ENCODE assay signal across 8 mouse cellular contexts in the genomic region with DNA sequence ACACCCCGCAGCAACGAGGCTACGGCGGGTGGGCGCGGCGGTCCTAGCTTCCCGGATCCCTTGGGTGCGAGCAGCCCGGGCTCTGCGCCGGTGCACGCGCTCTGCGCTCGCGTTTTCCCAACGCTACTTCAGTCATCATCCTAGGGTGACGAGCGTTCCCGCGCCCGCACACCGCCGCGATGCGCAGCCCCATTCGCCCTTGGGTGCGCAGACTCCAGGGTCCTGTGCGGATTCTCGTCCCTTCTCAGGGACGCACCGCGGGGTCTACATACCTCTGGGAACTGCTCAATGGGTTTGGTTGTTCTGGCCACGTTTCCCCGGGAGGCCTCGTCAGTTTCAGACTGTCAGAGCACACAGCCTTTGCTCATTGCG. TPM values are rescaled to one million over a fixed set of nuclear protein-coding genes. Genes with fewer than 3 reads are reported as not detected.
DNase-seq lines count a peak whose midpoint lies in the region; ATAC-seq and TF ChIP-seq lines count a peak whose summit lies in the region.

No protein-coding gene starts in this region.

- peak overlapping the region; percentile 71 for H3K4me3 ChIP-seq in lung, adult 2 months (replicated peaks; ENCODE audit: extremely low read depth, low read depth, low read length)
- peak overlapping the region; percentile 56 for H3K4me3 ChIP-seq in embryonic facial prominence, embryonic 14.5 days (ENCODE audit: low read depth, low read length)
- H3K4me3 ChIP-seq in intestine, embryonic 15.5 days (replicated peaks): peak overlapping the region; percentile 57
- H3K4me3 ChIP-seq in midbrain, embryonic 14.5 days (replicated peaks; ENCODE audit: low read depth, low read length): peak overlapping the region; percentile 51

- no peak for TF ChIP-seq POLR2A in lung, adult 2 months (IDR thresholded peaks at IDR 0.05; ENCODE audit: borderline replicate concordance, extremely low read depth, low read depth, low read length)

- peak; percentile 64 for DNase-seq in adrenal gland, adult 2 months
- DNase-seq in adrenal gland, postnatal 14 days: no peak
- peak; percentile 39 for DNase-seq in lung, adult 2 months
- no peak for DNase-seq in lung, postnatal 10 days
- DNase-seq in embryonic facial prominence, embryonic 14.5 days (ENCODE audit: low spot score): no peak
- peak; percentile 71 for DNase-seq in midbrain, embryonic 14.5 days
- DNase-seq in retina, embryonic 14.5 days (ENCODE audit: low spot score): no peak

- H3K4me1 ChIP-seq in lung, adult 2 months (ENCODE audit: control insufficient read depth, insufficient read depth, low read length): peaks cover 9% of the 10 kb centered on the region; the same call in 1 of the 2 replicates
- peaks cover 7% of the 10 kb centered on the region for H3K4me1 ChIP-seq in embryonic facial prominence, embryonic 14.5 days (ENCODE audit: control insufficient read depth, insufficient read depth, low read length)
- H3K4me1 ChIP-seq in intestine, embryonic 15.5 days (replicated peaks): peaks cover 2% of the 10 kb centered on the region; the same call in 1 of the 2 replicates
- peaks cover 12% of the 10 kb centered on the region; the same call in 1 of the 2 replicates for H3K4me1 ChIP-seq in midbrain, embryonic 14.5 days (ENCODE audit: control insufficient read depth, insufficient read depth, low read length)

- no peak overlapping the region for H3K27ac ChIP-seq in embryonic facial prominence, embryonic 14.5 days (replicated peaks; ENCODE audit: low read depth, low read length)
- no peak overlapping the region for H3K27ac ChIP-seq in intestine, embryonic 15.5 days
- H3K27ac ChIP-seq in midbrain, embryonic 14.5 days (replicated peaks; ENCODE audit: low read depth, low read length): no peak overlapping the region; the same call in 1 of the 2 replicates

- peak overlapping the region; percentile 98 for H3K4me2 ChIP-seq in embryonic facial prominence, embryonic 14.5 days (ENCODE audit: low read depth, low read length)
- peak overlapping the region; percentile 97 for H3K4me2 ChIP-seq in intestine, embryonic 15.5 days (replicated peaks)
- H3K4me2 ChIP-seq in midbrain, embryonic 14.5 days (ENCODE audit: low read length): peak overlapping the region; percentile 89

- peak overlapping the region; percentile 67 for H3K9ac ChIP-seq in embryonic facial prominence, embryonic 14.5 days (ENCODE audit: low read depth, low read length)
- H3K9ac ChIP-seq in intestine, embryonic 15.5 days: peak overlapping the region; percentile 41
- peak overlapping the region; percentile 62 for H3K9ac ChIP-seq in midbrain, embryonic 14.5 days (replicated peaks; ENCODE audit: low read length)

- under 1% methylated on average over 37 of the region's 38 CpGs for WGBS in lung, adult 2 months
- WGBS in embryonic facial prominence, embryonic 14.5 days: under 1% methylated on average over 17 of the region's 38 CpGs
- under 1% methylated on average over 38 of the region's 38 CpGs for WGBS in intestine, embryonic 15.5 days
- under 1% methylated on average over 38 of the region's 38 CpGs for WGBS in midbrain, embryonic 14.5 days

- ATAC-seq in embryonic facial prominence, embryonic 14.5 days (ENCODE audit: low read depth): peak; percentile 20
- peak; percentile 44 for ATAC-seq in intestine, embryonic 15.5 days
- ATAC-seq in midbrain, embryonic 14.5 days (ENCODE audit: low FRiP score, low TSS enrichment): peak; percentile 31; the same call in 1 of the 2 replicates

- TF ChIP-seq CTCF in lung, adult 2 months (IDR thresholded peaks at IDR 0.05; ENCODE audit: insufficient read depth, low read length): no peak

- H3K27me3 ChIP-seq in embryonic facial prominence, embryonic 14.5 days (replicated peaks; ENCODE audit: control insufficient read depth, insufficient read depth, low read length): peaks cover 56% of the 10 kb centered on the region
- H3K27me3 ChIP-seq in intestine, embryonic 15.5 days (replicated peaks): peaks cover 54% of the 10 kb centered on the region
- H3K27me3 ChIP-seq in midbrain, embryonic 14.5 days (ENCODE audit: control insufficient read depth, insufficient read depth, low read length): peaks cover 19% of the 10 kb centered on the region; the same call in 1 of the 2 replicates

- H3K9me3 ChIP-seq in embryonic facial prominence, embryonic 14.5 days (ENCODE audit: control insufficient read depth, low read length): no peaks in the 10 kb centered on the region
- no peaks in the 10 kb centered on the region for H3K9me3 ChIP-seq in intestine, embryonic 15.5 days
- H3K9me3 ChIP-seq in midbrain, embryonic 14.5 days (ENCODE audit: control insufficient read depth, low read length): no peaks in the 10 kb centered on the region

- no peaks in the 10 kb centered on the region for H3K36me3 ChIP-seq in embryonic facial prominence, embryonic 14.5 days (ENCODE audit: control insufficient read depth, insufficient read depth, low read length)
- no peaks in the 10 kb centered on the region for H3K36me3 ChIP-seq in intestine, embryonic 15.5 days
- H3K36me3 ChIP-seq in midbrain, embryonic 14.5 days (ENCODE audit: control insufficient read depth, insufficient read depth, low read length): no peaks in the 10 kb centered on the region

RNA-seq across cellular contexts. Expression of a gene that starts 31.8 kb away (rescaled TPM):
- total RNA-seq in adrenal gland, adult 2 months (2021): not detected
- not detected in 2 replicates for polyA plus RNA-seq in adrenal gland, adult 2 months (2012; rRNA removed)
- total RNA-seq in adrenal gland, postnatal 14 days (2021): not detected in 2 replicates
- not detected in 2 replicates for polyA plus RNA-seq in lung, adult 2 months (2012; rRNA removed)
- not detected in 2 replicates for polyA plus RNA-seq in embryonic facial prominence, embryonic 14.5 days (2014; fragmentation: Nextera tagmentation; extraction: Ambion mirVana)
- not detected in 2 replicates for polyA plus RNA-seq in intestine, embryonic 15.5 days (2015; fragmentation: Nextera tagmentation; extraction: Ambion mirVana)
- polyA plus RNA-seq in midbrain, embryonic 14.5 days (2014; fragmentation: Nextera tagmentation; extraction: Ambion mirVana): not detected in 2 replicates

Comparison
In these comparisons a context has a peak if more than half of its experiments do, and no peak if none do; other contexts are left out.
1. DNase-seq: peak in adrenal gland, adult 2 months (single experiment), lung, adult 2 months (single experiment) and midbrain, embryonic 14.5 days (single experiment); none in adrenal gland, postnatal 14 days (single experiment), lung, postnatal 10 days (single experiment), embryonic facial prominence, embryonic 14.5 days (single experiment) and retina, embryonic 14.5 days (single experiment).
2. Peak in every context shown above with its lines, with median percentiles within 50 percentile points of each other: H3K4me3 ChIP-seq, ATAC-seq, H3K4me2 ChIP-seq and H3K9ac ChIP-seq.